Mouse (Mus musculus) liver, adult 2 months (tissue): Measurements from ENCODE around the gene Xylt2. TPM values are rescaled to one million over a fixed set of nuclear protein-coding genes. Genes with fewer than 3 reads are reported as not detected.
"Not testable (repeated sequence)": the region's sequence is repeated elsewhere in the genome, so short reads cannot be mapped to it uniquely, and the experiment has no call there.

Experiments used
- DNase-seq: peaks from one replicate; pipeline ENCODE4 v3.0.0-alpha.2; 2011; ENCODE audit warnings: low read depth, low spot score; ENCODE audit errors: extremely low read depth
- H3K27ac ChIP-seq: fragments of 200-500 bp; replicated peaks from 2 replicates; pipeline ENCODE4 v1.5.1; 2012; ENCODE audit warnings: low read depth, mild to moderate bottlenecking, control low read depth, inconsistent platforms, low read length; ENCODE audit not compliant: insufficient read depth
- H3K27me3 ChIP-seq: fragments of 200-500 bp; 2 replicates; pipeline ENCODE4 v1.6.1; 2012; ENCODE audit warnings: mild to moderate bottlenecking, moderate library complexity, low read length, inconsistent platforms; ENCODE audit not compliant: control insufficient read depth, insufficient read depth
- H3K36me3 ChIP-seq: fragments of 200-500 bp; 2 replicates; pipeline ENCODE4 v1.6.1; 2012; ENCODE audit warnings: low read length, inconsistent platforms; ENCODE audit not compliant: control insufficient read depth, insufficient read depth
- H3K4me1 ChIP-seq: fragments of 200-500 bp; 2 replicates; pipeline ENCODE4 v1.6.1; 2011; ENCODE audit warnings: low read length; ENCODE audit not compliant: control insufficient read depth, insufficient read depth
- H3K4me3 ChIP-seq: fragments of 200-500 bp; 2 replicates; pipeline ENCODE4 v1.5.1; 2011; ENCODE audit warnings: low read depth, mild to moderate bottlenecking, control low read depth, low read length, moderate library complexity; ENCODE audit not compliant: insufficient read depth
- H3K79me2 ChIP-seq: fragments of 200-500 bp; 2 replicates; pipeline ENCODE4 v1.6.1; 2012; ENCODE audit warnings: inconsistent platforms, mild to moderate bottlenecking, low read length, moderate library complexity; ENCODE audit not compliant: control insufficient read depth, insufficient read depth
- H3K9ac ChIP-seq: fragments of 200-500 bp; 2 replicates; pipeline ENCODE4 v1.6.1; 2012; ENCODE audit warnings: low read depth, mild to moderate bottlenecking, control low read depth, inconsistent platforms, low read length
- CTCF ChIP-seq: fragments of 200-500 bp; IDR thresholded peaks from 2 replicates; pipeline ENCODE4 v1.5.1; 2011; ENCODE audit warnings: low read depth, low read length, control low read depth
- POLR2A ChIP-seq: fragments of 200-500 bp; IDR thresholded peaks from 2 replicates; pipeline ENCODE4 v1.6.1; 2011; ENCODE audit warnings: low read length, control low read depth; ENCODE audit not compliant: insufficient read depth; ENCODE audit errors: extremely low read depth
- WGBS: fragments of 180-500 bp; shearing (Covaris S2); methylation state at CpG from one replicate; pipeline ENCODE4 v1.1.7; 2018; 5-methylcytosine and 5-hydroxymethylcytosine counted together
- polyA plus RNA-seq: library from polyadenylated mRNA; depleted of rRNA; stranded (reverse); fragments of >200 nt; gene quantifications from 2 replicates; pipeline ENCODE4 v1.2.3, GENCODE M21; 2012
- total RNA-seq: library from RNA; depleted of rRNA; stranded (reverse); fragments of >200 nt; gene quantifications from 2 replicates; pipeline ENCODE4 v1.2.3, GENCODE M21; 2014

Xylt2 gene
- total and polyA plus RNA-seq, 2 experiments, result 11.4 to 19.7 TPM

GRCm38 (mm10) chr11:94652973-94653372, 24.3 kb downstream of the Xylt2 start:
- no peak overlapping the region for H3K9ac ChIP-seq
- no peak for TF ChIP-seq POLR2A
- no peak for TF ChIP-seq CTCF

GRCm38 (mm10) chr11:94651241-94651640, 26.1 kb downstream of the Xylt2 start:
- 95% methylated on average over 5 of the region's 7 CpGs for WGBS
- H3K4me3 ChIP-seq, H3K79me2 ChIP-seq, H3K36me3 ChIP-seq, H3K27ac ChIP-seq, H3K27me3 ChIP-seq, DNase-seq, H3K9ac ChIP-seq, H3K4me1 ChIP-seq: not testable (repeated sequence)

More at GRCm38 (mm10) chr11:94652973-94653372, 24.3 kb downstream of the Xylt2 start:
- H3K4me3 ChIP-seq, result no peak overlapping the region
- no peaks in the 10 kb centered on the region; the same call in 1 of the 2 replicates for H3K79me2 ChIP-seq
- peaks cover 2% of the 10 kb centered on the region; the same call in 1 of the 2 replicates for H3K36me3 ChIP-seq
- 40% methylated on average over 8 of the region's 8 CpGs for WGBS
- H3K4me1 ChIP-seq, result peaks cover 2% of the 10 kb centered on the region; the same call in 1 of the 2 replicates
- H3K27ac ChIP-seq, result no peak overlapping the region
- no peak for DNase-seq
- H3K27me3 ChIP-seq, result no peaks in the 10 kb centered on the region

DNA sequence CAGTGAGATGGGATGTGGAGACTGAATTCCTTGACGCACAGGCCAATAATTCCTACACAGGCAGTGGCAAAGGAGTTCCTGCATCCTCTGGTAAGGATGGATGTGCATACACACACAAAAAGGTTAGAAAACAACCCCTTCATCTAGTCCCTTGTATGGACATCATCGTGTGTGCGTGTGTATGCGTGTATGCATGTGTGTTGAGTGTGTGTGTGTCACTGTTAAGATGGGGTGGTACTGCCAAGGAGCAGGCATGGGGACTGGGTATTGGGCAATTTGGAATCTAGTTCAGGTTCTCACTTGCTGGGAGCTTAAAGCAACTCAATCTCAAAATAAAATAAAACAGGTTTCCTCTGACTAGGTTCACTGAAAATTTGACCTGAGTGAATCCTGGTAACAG, 30.9 kb downstream of the Xylt2 start:
- Histone ChIP-seq H3K27me3 (no peaks in the 10 kb centered on the region), H3K4me1 (no peaks in the 10 kb centered on the region), H3K79me2 (no peaks in the 10 kb centered on the region), H3K9ac (no peak overlapping the region), H3K27ac (no peak overlapping the region), H3K36me3 (peaks cover 26% of the 10 kb centered on the region), H3K4me3 (no peak overlapping the region)
- 99% methylated on average over 4 of the region's 4 CpGs for WGBS
- TF ChIP-seq CTCF (no peak), POLR2A (no peak)
- no peak for DNase-seq

DNA sequence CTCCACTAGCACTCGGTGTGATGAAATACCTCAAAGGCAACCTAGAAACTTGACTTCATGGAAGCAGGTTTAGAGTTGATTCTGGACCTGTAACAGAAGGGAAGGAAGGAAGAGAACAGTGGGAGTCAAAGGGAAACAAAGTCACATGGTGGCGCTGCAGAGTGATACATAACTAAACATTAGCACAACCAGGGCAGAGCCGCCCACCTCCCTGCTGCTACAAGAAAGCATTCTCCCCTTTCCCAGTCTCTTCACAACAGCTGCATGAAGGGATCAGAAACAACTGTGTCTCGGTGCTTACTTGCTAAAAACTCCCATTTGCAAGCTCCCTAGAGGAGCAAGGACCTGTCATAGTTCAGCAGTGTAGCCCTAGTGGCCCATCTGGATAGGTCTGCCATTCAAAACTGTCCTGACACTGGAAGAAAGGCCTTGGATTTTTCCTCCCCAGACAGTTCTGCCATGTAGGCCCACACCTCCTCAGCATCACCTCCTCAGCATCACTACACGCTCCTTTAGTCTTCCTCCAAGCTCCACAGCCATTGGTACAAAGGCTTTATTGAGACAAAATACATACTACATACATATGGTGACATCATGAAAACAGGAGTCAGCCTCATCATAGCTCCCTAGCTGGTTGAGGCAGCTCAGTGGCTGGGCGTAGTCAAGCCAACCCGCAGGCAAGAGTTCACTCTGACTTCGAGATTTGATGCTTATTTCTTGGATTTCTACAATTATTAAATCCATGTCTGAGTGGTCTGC, 32.7 kb downstream of the Xylt2 start:
- Histone ChIP-seq H3K27me3 (no peaks in the 10 kb centered on the region), H3K36me3 (peaks cover 41% of the 10 kb centered on the region), H3K4me1 (no peaks in the 10 kb centered on the region), H3K79me2 (no peaks in the 10 kb centered on the region), H3K27ac (no peak overlapping the region), H3K4me3 (no peak overlapping the region), H3K9ac (no peak overlapping the region)
- 93% methylated on average over 8 of the region's 8 CpGs for WGBS
- DNase-seq, result no peak
- TF ChIP-seq POLR2A (no peak), CTCF (no peak)

DNA sequence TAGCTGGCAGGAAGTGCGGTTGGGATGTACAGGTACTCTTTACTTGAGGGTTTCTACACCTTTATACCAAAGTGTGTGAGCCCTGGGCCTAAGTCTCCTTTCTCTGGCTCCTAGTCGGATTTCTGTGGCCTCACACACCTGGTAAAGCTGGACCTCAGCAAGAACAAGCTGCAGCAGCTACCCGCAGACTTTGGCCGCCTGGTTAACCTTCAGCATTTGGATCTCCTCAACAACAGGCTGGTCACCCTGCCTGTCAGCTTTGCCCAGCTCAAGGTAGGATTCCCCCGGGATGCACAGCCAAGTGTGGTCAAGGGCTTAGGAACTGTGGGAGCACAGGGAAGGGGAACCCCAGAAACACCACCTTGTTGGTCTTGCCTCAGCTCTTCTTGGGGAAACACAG, 42.9 kb downstream of the Xylt2 start:
- H3K27ac ChIP-seq, result no peak overlapping the region
- DNase-seq, result peak; percentile 81
- no peaks in the 10 kb centered on the region for H3K27me3 ChIP-seq
- H3K79me2 ChIP-seq, result peaks cover 9% of the 10 kb centered on the region; the same call in 1 of the 2 replicates
- H3K4me1 ChIP-seq, result peaks cover 19% of the 10 kb centered on the region
- H3K4me3 ChIP-seq, result no peak overlapping the region
- WGBS, result 43% methylated on average over 5 of the region's 5 CpGs
- TF ChIP-seq POLR2A (no peak), CTCF (no peak)
- no peak overlapping the region for H3K9ac ChIP-seq
- peaks cover 31% of the 10 kb centered on the region for H3K36me3 ChIP-seq

GRCm38 (mm10) chr11:94632988-94633387, 44.3 kb downstream of the Xylt2 start:
- TF ChIP-seq POLR2A, result no peak
- no peak for TF ChIP-seq CTCF
- Histone ChIP-seq H3K9ac (no peak overlapping the region), H3K4me3 (no peak overlapping the region), H3K27me3 (no peaks in the 10 kb centered on the region), H3K27ac (no peak overlapping the region), H3K4me1 (peaks cover 19% of the 10 kb centered on the region), H3K79me2 (peaks cover 9% of the 10 kb centered on the region; the same call in 1 of the 2 replicates), H3K36me3 (peaks cover 18% of the 10 kb centered on the region)
- 53% methylated on average over 8 of the region's 8 CpGs for WGBS
- DNase-seq, result peak; percentile 62
